Mouse (Mus musculus) stomach, embryonic 14.5 days (tissue): ENCODE data around the gene Sult6b2. TPM values are rescaled to one million over a fixed set of nuclear protein-coding genes. Genes with fewer than 3 reads are reported as not detected.
A peak's percentile ranks its signal among the peaks of the same experiment; 100 is the strongest.

Experiments used
- ATAC-seq: fragments of 200-750 bp; cut with Nextera tagmentation; 2 replicates; pipeline ENCODE4 v1.8.0; 2017; ENCODE audit warnings: low read depth, moderate TSS enrichment; ENCODE audit not compliant: insufficient number of reproducible peaks, insufficient read depth, low FRiP score
- H3K27ac ChIP-seq: fragments of 300-500 bp; sonication (generic); 2 replicates; pipeline ENCODE4 v1.5.1; 2014; ENCODE audit warnings: mild to moderate bottlenecking, low read length, moderate library complexity, mixed read lengths
- H3K27me3 ChIP-seq: fragments of 300-500 bp; sonication (generic); 2 replicates; pipeline ENCODE4 v1.6.1; 2014; ENCODE audit warnings: low read length, control low read depth, mixed read lengths; ENCODE audit not compliant: control insufficient read depth, insufficient read depth
- H3K36me3 ChIP-seq: fragments of 300-500 bp; sonication (generic); 2 replicates; pipeline ENCODE4 v1.6.1; 2014; ENCODE audit warnings: mild to moderate bottlenecking, control low read depth, low read length, moderate library complexity, mixed read lengths; ENCODE audit not compliant: control insufficient read depth, insufficient read depth
- H3K4me1 ChIP-seq: fragments of 300-500 bp; sonication (generic); 2 replicates; pipeline ENCODE4 v1.6.1; 2014; ENCODE audit warnings: low read length, control low read depth, mixed read lengths; ENCODE audit not compliant: control insufficient read depth, insufficient read depth
- H3K4me2 ChIP-seq: fragments of 300-500 bp; sonication (generic); replicated peaks from 2 replicates; pipeline ENCODE4 v1.6.1; 2014; ENCODE audit warnings: low read depth, low read length, control low read depth
- H3K4me3 ChIP-seq: fragments of 300-500 bp; sonication (generic); 2 replicates; pipeline ENCODE4 v1.5.1; 2014; ENCODE audit warnings: low read depth, low read length, control low read depth
- H3K9ac ChIP-seq: fragments of 300-500 bp; sonication (generic); replicated peaks from 2 replicates; pipeline ENCODE4 v1.6.1; 2014; ENCODE audit warnings: low read depth, mild to moderate bottlenecking, control low read depth, low read length, moderate library complexity, mixed read lengths
- H3K9me3 ChIP-seq: fragments of 300-500 bp; sonication (generic); 2 replicates; pipeline ENCODE4 v1.6.1; 2016; ENCODE audit warnings: low read depth, low read length, control low read depth; ENCODE audit not compliant: control insufficient read depth
- whole genome bisulfite sequencing: fragments of 180-500 bp; shearing (Covaris S2); extraction: QIAGEN DNeasy Blood & Tissue Kit; methylation state at CpG from one replicate; pipeline ENCODE4 v1.1.7; 2014; 5-methylcytosine and 5-hydroxymethylcytosine counted together
- polyA plus RNA-seq: library from polyadenylated mRNA; unstranded; fragments of >200 nt; fragmentation: Nextera tagmentation; extraction: Ambion mirVana; gene quantifications from 2 replicates; pipeline ENCODE4 v1.2.1, GENCODE M21; 2014

Sult6b2 gene
- polyA plus RNA-seq, 1 experiment from 2014 or later: not detected

DNA sequence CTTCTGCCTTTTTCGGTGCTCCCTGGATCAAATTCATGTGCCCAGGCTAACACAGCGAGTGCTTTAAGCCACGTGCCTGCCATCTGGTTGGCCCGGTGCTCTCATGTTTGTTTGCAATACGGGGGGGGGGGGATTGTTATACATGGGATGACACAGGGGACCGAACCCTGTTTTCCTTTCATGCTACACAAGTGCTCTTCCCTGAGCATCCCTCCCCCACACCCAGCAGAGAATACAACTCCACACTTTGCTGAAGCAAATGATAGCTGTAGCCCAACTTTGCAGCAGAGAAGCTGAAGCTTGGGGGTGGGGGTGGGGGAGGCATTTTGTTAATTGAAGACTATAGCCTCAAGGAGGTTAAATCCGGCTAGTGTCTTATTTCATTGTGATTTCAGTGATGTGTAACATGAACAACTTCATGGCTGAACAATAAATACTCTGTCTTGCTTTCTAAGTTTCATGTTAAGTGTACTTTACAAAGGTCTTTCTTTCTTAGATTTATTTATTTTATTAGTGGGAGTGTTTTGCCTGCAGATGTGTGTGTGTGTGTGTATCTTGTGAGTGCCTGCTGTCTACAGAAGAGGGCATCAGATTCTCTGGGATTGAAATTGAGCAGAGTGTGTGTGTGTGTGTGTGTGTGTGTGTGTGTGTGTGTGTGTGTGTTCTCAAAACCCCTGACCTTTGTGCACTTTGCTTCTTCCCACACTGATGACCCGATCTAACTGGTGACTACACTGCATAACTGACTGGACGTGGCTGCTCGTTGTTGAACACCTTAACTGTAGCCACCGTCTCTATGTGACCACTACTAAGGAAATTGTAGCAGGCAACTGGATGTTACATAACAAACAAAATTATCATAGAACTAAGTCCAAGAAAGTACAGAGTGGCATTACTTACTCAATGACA lies 1.4 kb downstream of the Sult6b2 start:
- Histone ChIP-seq H3K9ac (no peak overlapping the region), H3K27me3 (no peaks in the 10 kb centered on the region), H3K36me3 (no peaks in the 10 kb centered on the region), H3K27ac (no peak overlapping the region), H3K4me1 (no peaks in the 10 kb centered on the region), H3K4me2 (no peak overlapping the region), H3K9me3 (no peaks in the 10 kb centered on the region), H3K4me3 (no peak overlapping the region)
- no peak for ATAC-seq
- 49% methylated on average over 11 of the region's 11 CpGs for WGBS

DNA sequence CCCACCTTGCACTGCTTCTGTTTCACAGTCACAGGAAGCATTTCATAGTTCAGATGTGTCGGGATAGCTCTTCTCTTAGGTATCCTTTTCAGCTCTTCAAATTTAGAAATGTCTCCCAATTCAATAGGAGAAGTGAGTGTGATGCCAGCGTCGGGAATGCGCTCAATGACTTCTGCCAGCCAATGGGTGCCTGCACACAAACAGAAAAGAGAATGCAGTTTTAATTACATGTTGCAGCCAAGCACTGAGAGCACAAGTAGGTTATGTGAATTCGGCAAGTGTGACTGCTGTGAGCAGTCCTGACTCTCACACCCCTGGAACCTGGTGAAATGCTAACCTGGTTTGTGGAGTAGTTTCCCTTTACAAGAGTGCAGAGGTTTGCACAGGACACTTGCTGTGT lies 2.6 kb downstream of the Sult6b2 start:
- ATAC-seq: no peak
- no peak overlapping the region for H3K27ac ChIP-seq
- H3K36me3 ChIP-seq: no peaks in the 10 kb centered on the region
- H3K4me1 ChIP-seq: no peaks in the 10 kb centered on the region
- H3K4me2 ChIP-seq: no peak overlapping the region
- no peaks in the 10 kb centered on the region for H3K9me3 ChIP-seq
- H3K4me3 ChIP-seq: no peak overlapping the region
- WGBS: 84% methylated on average over 5 of the region's 5 CpGs
- H3K27me3 ChIP-seq: no peaks in the 10 kb centered on the region
- H3K9ac ChIP-seq: no peak overlapping the region

DNA sequence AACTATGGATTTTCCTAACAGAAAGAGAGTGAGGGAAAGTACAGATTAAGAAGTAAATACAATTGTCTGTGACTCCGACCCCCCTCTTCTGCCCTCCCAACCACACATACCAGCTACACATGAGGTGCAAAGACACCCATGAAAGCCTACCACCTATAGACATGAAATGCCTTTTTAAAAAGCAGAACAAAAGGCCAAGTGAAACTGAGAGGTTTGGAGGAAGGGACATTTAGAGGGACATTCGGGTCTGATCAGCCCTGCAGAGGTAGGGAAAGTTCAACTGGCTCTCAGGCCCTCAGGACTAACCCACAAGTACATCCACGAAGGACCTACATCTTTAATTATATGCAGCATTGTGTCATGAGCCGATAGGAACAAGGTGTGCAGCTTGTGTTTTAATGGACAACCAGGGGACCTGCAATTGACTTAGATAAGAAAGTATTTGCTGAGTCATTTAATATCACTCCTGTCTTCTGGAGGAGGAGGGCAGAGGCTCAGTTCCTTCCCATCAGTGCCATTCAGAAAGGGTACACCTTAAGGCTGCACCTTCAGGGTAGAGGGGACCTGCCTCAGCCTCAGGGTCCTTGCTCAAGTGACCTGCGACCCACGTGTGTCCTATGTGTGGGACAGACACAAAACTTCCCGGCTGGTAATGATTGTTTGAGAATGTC lies 4.5 kb downstream of the Sult6b2 start:
- Histone ChIP-seq H3K9ac (no peak overlapping the region), H3K36me3 (no peaks in the 10 kb centered on the region), H3K9me3 (no peaks in the 10 kb centered on the region), H3K4me1 (peaks cover 12% of the 10 kb centered on the region; the same call in 1 of the 2 replicates), H3K4me3 (no peak overlapping the region), H3K27me3 (no peaks in the 10 kb centered on the region), H3K4me2 (no peak overlapping the region), H3K27ac (no peak overlapping the region)
- 62% methylated on average over 7 of the region's 7 CpGs for WGBS
- no peak for ATAC-seq

DNA sequence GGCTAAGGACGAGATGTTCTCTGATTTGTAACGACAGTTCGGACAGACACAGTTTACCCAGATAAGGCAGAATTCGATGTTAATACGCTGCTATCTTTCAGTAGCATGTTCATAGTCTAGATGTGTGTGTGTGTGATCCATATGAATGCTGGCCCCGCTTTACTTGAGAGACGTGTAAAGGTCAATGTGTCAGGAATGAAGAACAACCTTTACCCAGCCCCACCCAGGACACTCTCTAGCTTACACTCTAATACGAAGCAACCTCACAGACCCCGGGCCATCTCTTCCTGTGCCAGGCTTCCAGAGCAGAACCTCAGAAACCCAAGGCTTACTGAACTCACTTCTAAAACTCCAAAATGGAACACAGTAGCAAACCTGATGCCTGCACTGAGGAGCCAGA lies 5.5 kb downstream of the Sult6b2 start:
- Histone ChIP-seq H3K4me3 (no peak overlapping the region), H3K9me3 (no peaks in the 10 kb centered on the region), H3K27ac (no peak overlapping the region), H3K4me2 (no peak overlapping the region), H3K27me3 (no peaks in the 10 kb centered on the region), H3K9ac (no peak overlapping the region), H3K36me3 (no peaks in the 10 kb centered on the region), H3K4me1 (peaks cover 12% of the 10 kb centered on the region; the same call in 1 of the 2 replicates)
- no peak for ATAC-seq
- whole genome bisulfite sequencing: 79% methylated on average over 9 of the region's 9 CpGs

DNA sequence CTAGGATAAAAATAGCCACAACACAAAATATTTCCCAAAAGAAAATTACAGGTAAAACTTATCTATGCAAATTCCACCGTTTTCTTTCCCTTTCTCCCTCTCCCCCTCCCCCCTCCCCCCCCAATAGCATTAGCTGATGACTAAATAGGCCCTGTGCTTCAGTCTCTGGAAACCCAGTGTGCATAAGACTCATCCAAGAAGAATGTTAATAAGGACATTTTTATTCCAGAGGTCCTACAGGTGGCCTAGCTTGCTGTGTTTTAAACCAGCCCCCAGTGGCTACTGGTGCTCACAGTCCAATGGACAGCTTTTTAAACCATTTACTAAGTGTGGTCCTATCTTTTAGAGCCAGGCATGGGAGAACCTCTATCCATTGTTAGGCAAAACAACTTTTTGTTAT lies 6.3 kb downstream of the Sult6b2 start:
- H3K9ac ChIP-seq: no peak overlapping the region
- no peak overlapping the region for H3K4me3 ChIP-seq
- 64% methylated on average over 1 of the region's 1 CpGs for WGBS
- no peaks in the 10 kb centered on the region for H3K9me3 ChIP-seq
- no peaks in the 10 kb centered on the region for H3K27me3 ChIP-seq
- H3K27ac ChIP-seq: no peak overlapping the region
- H3K4me2 ChIP-seq: no peak overlapping the region
- no peak for ATAC-seq
- no peaks in the 10 kb centered on the region for H3K36me3 ChIP-seq
- peaks cover 19% of the 10 kb centered on the region for H3K4me1 ChIP-seq

DNA sequence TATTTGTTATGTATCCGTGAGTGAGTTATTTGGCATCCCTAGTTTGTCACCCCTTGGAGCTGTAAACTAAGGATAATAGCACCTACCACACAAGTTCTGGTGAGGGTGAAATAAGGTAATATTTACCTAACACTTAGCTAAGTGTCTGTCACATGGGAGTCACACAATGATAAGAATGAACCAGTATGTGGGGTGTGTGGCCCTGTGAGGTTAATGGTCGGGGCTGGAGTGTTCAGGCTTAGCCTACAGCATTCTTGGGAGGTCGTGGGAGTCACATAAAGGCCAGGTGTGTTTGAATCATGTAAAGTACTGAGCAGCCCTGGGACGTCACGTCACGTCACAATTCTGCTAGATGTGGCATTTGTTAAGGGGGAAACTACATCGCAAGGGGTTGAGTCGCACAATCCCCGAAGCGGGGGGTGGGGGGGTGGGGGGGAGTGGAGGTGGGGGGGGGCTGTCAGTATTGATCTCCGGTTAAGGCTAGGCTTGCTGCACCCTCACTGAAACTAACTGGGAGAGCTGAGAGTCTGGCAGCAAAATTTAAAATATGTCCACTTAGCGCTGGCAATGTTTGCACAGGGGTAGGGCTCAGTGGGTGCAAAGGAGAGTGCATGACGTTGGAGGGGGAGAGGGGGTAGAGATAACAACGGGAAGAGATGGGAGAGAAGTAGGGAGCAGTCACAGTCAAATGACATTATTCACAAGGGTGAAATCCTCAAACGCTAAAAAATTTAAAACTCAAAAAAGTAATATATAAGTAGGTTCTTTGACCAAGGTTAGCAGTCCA lies 8.5 kb downstream of the Sult6b2 start:
- Histone ChIP-seq H3K4me1 (peaks cover 25% of the 10 kb centered on the region), H3K4me2 (no peak overlapping the region), H3K36me3 (no peaks in the 10 kb centered on the region), H3K9ac (no peak overlapping the region), H3K9me3 (no peaks in the 10 kb centered on the region), H3K4me3 (no peak overlapping the region), H3K27ac (no peak overlapping the region), H3K27me3 (no peaks in the 10 kb centered on the region)
- ATAC-seq: peak; percentile 65; the same call in 1 of the 2 replicates
- 32% methylated on average over 15 of the region's 15 CpGs for WGBS

DNA sequence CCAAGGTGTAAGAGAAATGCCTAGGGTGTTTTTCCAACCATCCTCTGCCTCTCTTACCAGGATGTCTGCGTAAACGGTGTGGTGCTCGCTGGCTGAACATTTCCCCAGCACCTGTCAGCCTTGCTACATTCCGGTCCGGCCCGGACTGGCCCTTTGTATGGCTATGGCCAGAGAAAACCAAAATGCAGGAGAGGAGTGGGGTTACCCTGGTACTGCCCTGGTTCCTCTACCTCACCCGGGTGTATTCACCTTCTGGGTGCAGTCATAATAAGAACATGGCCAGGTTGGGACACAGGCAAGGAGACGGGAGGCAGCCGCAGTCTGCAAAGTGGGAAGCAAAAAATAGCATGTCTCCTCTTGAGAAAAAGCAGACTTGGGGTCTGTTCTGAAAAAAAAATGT lies 9.2 kb downstream of the Sult6b2 start:
- H3K27me3 ChIP-seq: no peaks in the 10 kb centered on the region
- H3K9ac ChIP-seq: no peak overlapping the region
- no peaks in the 10 kb centered on the region for H3K9me3 ChIP-seq
- H3K36me3 ChIP-seq: no peaks in the 10 kb centered on the region
- no peak for ATAC-seq
- no peak overlapping the region for H3K4me3 ChIP-seq
- H3K4me2 ChIP-seq: no peak overlapping the region
- peaks cover 25% of the 10 kb centered on the region for H3K4me1 ChIP-seq
- H3K27ac ChIP-seq: no peak overlapping the region
- 52% methylated on average over 9 of the region's 9 CpGs for WGBS

DNA sequence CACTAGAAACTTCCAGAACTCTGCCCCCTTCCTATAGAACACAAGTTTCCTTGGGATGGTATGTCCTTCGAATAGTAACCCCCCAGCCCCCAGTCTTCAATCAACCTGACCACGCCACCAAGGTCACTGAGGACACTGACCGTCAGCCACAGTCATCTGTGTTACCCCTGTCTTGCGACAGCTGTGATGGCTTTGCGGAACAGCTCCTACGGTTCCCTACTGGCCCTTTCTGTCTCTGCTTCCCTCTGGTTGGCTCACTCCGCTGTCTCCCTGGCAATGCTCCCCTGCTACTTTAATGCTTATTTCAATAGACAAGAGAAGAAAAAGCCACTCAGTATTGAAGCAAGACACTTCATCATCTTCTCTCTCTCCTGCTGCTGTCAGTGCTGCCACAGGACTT lies 10.8 kb downstream of the Sult6b2 start:
- no peak overlapping the region for H3K27ac ChIP-seq
- WGBS: 43% methylated on average over 7 of the region's 7 CpGs

More for the DNA sequence above, 10.8 kb downstream of the Sult6b2 start:
- no peak for ATAC-seq
- H3K4me3 ChIP-seq: no peak overlapping the region
- peaks cover 25% of the 10 kb centered on the region for H3K4me1 ChIP-seq
- H3K9me3 ChIP-seq: no peaks in the 10 kb centered on the region
- H3K27me3 ChIP-seq: no peaks in the 10 kb centered on the region
- no peak overlapping the region for H3K4me2 ChIP-seq
- H3K36me3 ChIP-seq: no peaks in the 10 kb centered on the region
- no peak overlapping the region for H3K9ac ChIP-seq
